Mouse (Mus musculus) MEL (cell line): ENCODE measurements around the gene Hoxa4. TPM values are rescaled to one million over a fixed set of nuclear protein-coding genes. Genes with fewer than 3 reads are reported as not detected.

Experiments used
- DNase-seq: peaks from one replicate; pipeline ENCODE4 v3.0.0; 2011; ENCODE audit warnings: low read depth, low spot score
- H3K27ac ChIP-seq: 2 replicates; pipeline ENCODE4 v1.5.1; 2012; ENCODE audit warnings: low read depth, mild to moderate bottlenecking, control low read depth, low read length, moderate library complexity; ENCODE audit not compliant: control insufficient read depth
- H3K27me3 ChIP-seq, 2 experiments: fragments of 150-350 bp in 1 of 2; sonication (generic) in 1 of 2; 2 replicates each; pipeline ENCODE4 v1.6.1; 2012; ENCODE audit warnings: low read length in 2 of 2, mild to moderate bottlenecking in 2 of 2, improper control_type of control experiment in 1 of 2, moderate library complexity in 1 of 2; ENCODE audit not compliant: insufficient read depth in 2 of 2, control insufficient read depth in 1 of 2
- H3K36me3 ChIP-seq, 2 experiments: 2 replicates each; pipeline ENCODE4 v1.6.1; 2012 to 2014; ENCODE audit warnings: low read length in 2 of 2, improper control_type of control experiment in 1 of 2, inconsistent platforms in 1 of 2, mild to moderate bottlenecking in 1 of 2; ENCODE audit not compliant: insufficient read depth in 2 of 2, control insufficient read depth in 1 of 2
- H3K4me1 ChIP-seq, 2 experiments: fragments of 150-350 bp in 1 of 2; sonication (generic) in 1 of 2; 2 replicates each; pipeline ENCODE4 v1.6.1; 2012; ENCODE audit warnings: low read length in 2 of 2, improper control_type of control experiment in 1 of 2, mild to moderate bottlenecking in 1 of 2; ENCODE audit not compliant: insufficient read depth in 2 of 2, control insufficient read depth in 1 of 2
- H3K4me3 ChIP-seq, 2 experiments: fragments of 150-350 bp in 1 of 2; sonication (generic) in 1 of 2; 2 replicates each; pipeline ENCODE4 v1.5.1; 2012; ENCODE audit warnings: low read depth in 2 of 2, low read length in 2 of 2, mild to moderate bottlenecking in 2 of 2, moderate library complexity in 2 of 2, control low read depth in 1 of 2, improper control_type of control experiment in 1 of 2; ENCODE audit not compliant: control insufficient read depth in 1 of 2, insufficient read depth in 1 of 2
- H3K79me2 ChIP-seq: 2 replicates; pipeline ENCODE4 v1.6.1; 2012; ENCODE audit warnings: mild to moderate bottlenecking, low read length, moderate library complexity; ENCODE audit not compliant: control insufficient read depth, poor library complexity, insufficient read depth
- H3K9ac ChIP-seq: 2 replicates; pipeline ENCODE4 v1.6.1; 2012; ENCODE audit warnings: low read depth, mild to moderate bottlenecking, control low read depth, low read length, moderate library complexity; ENCODE audit not compliant: control insufficient read depth, poor library complexity, severe bottlenecking
- H3K9me3 ChIP-seq: fragments of 150-350 bp; sonication (generic); replicated peaks from 2 replicates; pipeline ENCODE4 v1.6.1; 2012; ENCODE audit warnings: mild to moderate bottlenecking, low read length, improper control_type of control experiment, moderate library complexity; ENCODE audit not compliant: insufficient read depth
- BHLHE40 ChIP-seq: IDR thresholded peaks from 2 replicates; pipeline ENCODE4 v1.6.1; 2012; ENCODE audit warnings: low read depth, mild to moderate bottlenecking, inconsistent platforms, low read length, improper control_type of control experiment, borderline replicate concordance
- CHD2 ChIP-seq: IDR thresholded peaks from 2 replicates; pipeline ENCODE4 v1.6.1; 2011; ENCODE audit warnings: low read length, improper control_type of control experiment
- E2F4 ChIP-seq: IDR thresholded peaks from 2 replicates; pipeline ENCODE4 v1.6.1; 2011; ENCODE audit warnings: low read depth, low read length, improper control_type of control experiment, borderline replicate concordance
- EP300 ChIP-seq, 2 experiments: IDR thresholded peaks; 2 replicates each; pipeline ENCODE4 v1.6.1; 2011; ENCODE audit warnings: improper control_type of control experiment in 2 of 2, low read length in 2 of 2, low read depth in 1 of 2, mild to moderate bottlenecking in 1 of 2
- ETS1 ChIP-seq: IDR thresholded peaks from 2 replicates; pipeline ENCODE4 v1.6.1; 2012; ENCODE audit warnings: low read depth, mild to moderate bottlenecking, inconsistent platforms, low read length, improper control_type of control experiment, moderate library complexity
- KAT2A ChIP-seq: conservative IDR thresholded peaks from 2 replicates; pipeline ENCODE4 v1.6.1; 2012; ENCODE audit warnings: low read depth, low read length, improper control_type of control experiment, inconsistent platforms
- MAX ChIP-seq: IDR thresholded peaks from 2 replicates; pipeline ENCODE4 v1.6.1; 2011; ENCODE audit warnings: low read length, improper control_type of control experiment
- MEF2A ChIP-seq: IDR thresholded peaks from 2 replicates; pipeline ENCODE4 v1.6.1; 2014; ENCODE audit warnings: low read depth, mild to moderate bottlenecking, inconsistent platforms, low read length, improper control_type of control experiment; ENCODE audit not compliant: poor library complexity, insufficient replicate concordance, severe bottlenecking; ENCODE audit errors: extremely low read depth
- MXI1 ChIP-seq: IDR thresholded peaks from 2 replicates; pipeline ENCODE4 v1.6.1; 2011; ENCODE audit warnings: mild to moderate bottlenecking, low read depth, low read length, improper control_type of control experiment
- MYC ChIP-seq: IDR thresholded peaks from 2 replicates; pipeline ENCODE4 v1.6.1; 2011; ENCODE audit warnings: low read depth, mild to moderate bottlenecking, low read length, improper control_type of control experiment, moderate library complexity
- NRF1 ChIP-seq: IDR thresholded peaks from 2 replicates; pipeline ENCODE4 v1.6.1; 2014; ENCODE audit warnings: low read depth, mild to moderate bottlenecking, inconsistent platforms, low read length, improper control_type of control experiment, moderate library complexity; ENCODE audit not compliant: poor library complexity, insufficient read depth, severe bottlenecking
- POLR2AphosphoS2 ChIP-seq: IDR thresholded peaks from 2 replicates; pipeline ENCODE4 v1.6.1; 2011; ENCODE audit warnings: low read length, improper control_type of control experiment
- RAD21 ChIP-seq: IDR thresholded peaks from 2 replicates; pipeline ENCODE4 v1.6.1; 2011; ENCODE audit warnings: mild to moderate bottlenecking, low read depth, low read length, improper control_type of control experiment
- SIN3A ChIP-seq: IDR thresholded peaks from 2 replicates; pipeline ENCODE4 v1.6.1; 2012; ENCODE audit warnings: low read length, improper control_type of control experiment, inconsistent platforms
- SMC3 ChIP-seq: IDR thresholded peaks from 2 replicates; pipeline ENCODE4 v1.6.1; 2011; ENCODE audit warnings: low read depth, low read length, improper control_type of control experiment
- TAL1 ChIP-seq: IDR thresholded peaks from 2 replicates; pipeline ENCODE4 v1.6.1; 2012; ENCODE audit warnings: mild to moderate bottlenecking, inconsistent platforms, low read length, moderate library complexity, mixed read lengths
- TBP ChIP-seq: IDR thresholded peaks from 2 replicates; pipeline ENCODE4 v1.8.0; 2011; ENCODE audit warnings: low read depth, low read length, improper control_type of control experiment
- UBTF ChIP-seq: IDR thresholded peaks from 2 replicates; pipeline ENCODE4 v1.6.1; 2012; ENCODE audit warnings: low read depth, mild to moderate bottlenecking, inconsistent platforms, low read length, improper control_type of control experiment, moderate library complexity, borderline replicate concordance; ENCODE audit not compliant: insufficient read depth
- USF1 ChIP-seq: IDR thresholded peaks from 2 replicates; pipeline ENCODE4 v1.6.1; 2014; ENCODE audit warnings: low read depth, mild to moderate bottlenecking, inconsistent platforms, low read length, improper control_type of control experiment, moderate library complexity
- USF2 ChIP-seq, 2 experiments: IDR thresholded peaks; 2 replicates each; pipeline ENCODE4 v1.6.1; 2011 to 2012; ENCODE audit warnings: improper control_type of control experiment in 2 of 2, low read length in 2 of 2, borderline replicate concordance in 1 of 2, inconsistent platforms in 1 of 2, low read depth in 1 of 2, mild to moderate bottlenecking in 1 of 2; ENCODE audit not compliant: insufficient read depth in 1 of 2
- ZC3H11A ChIP-seq: IDR thresholded peaks from 2 replicates; pipeline ENCODE4 v1.6.1; 2012; ENCODE audit warnings: low read depth, mild to moderate bottlenecking, inconsistent platforms, low read length, improper control_type of control experiment
- ZMIZ1 ChIP-seq: IDR thresholded peaks from 2 replicates; pipeline ENCODE4 v1.6.1; 2012; ENCODE audit warnings: low read depth, mild to moderate bottlenecking, inconsistent platforms, low read length, improper control_type of control experiment, moderate library complexity
- polyA plus RNA-seq, 2 experiments: library from polyadenylated mRNA; stranded (reverse) in 1 of 2; unstranded in 1 of 2; fragments of >175 nt in 1 of 2; fragments of >200 nt in 1 of 2; gene quantifications; 2 replicates each; pipeline versions ENCODE4 v1.2.1 to v1.2.4; 2012; ENCODE audit warnings: low replicate concordance in 2 of 2, low read depth in 1 of 2; ENCODE audit not compliant: insufficient read length in 2 of 2, insufficient read depth in 1 of 2, missing spikeins in 1 of 2
- total RNA-seq: library from RNA; depleted of rRNA; stranded (reverse); fragments of 300-350 nt; gene quantifications from 2 replicates; pipeline ENCODE4 v1.2.3, GENCODE M21; 2012

Hoxa4 gene
- total and polyA plus RNA-seq, 3 experiments: not detected

GRCm38 (mm10) chr6:52186500-52186899, 5.1 kb downstream of the Hoxa4 start:
- no peak overlapping the region for H3K9ac ChIP-seq
- no peaks in the 10 kb centered on the region for H3K4me1 ChIP-seq
- no peak overlapping the region for H3K4me3 ChIP-seq
- no peak for DNase-seq
- H3K36me3 ChIP-seq: no peaks in the 10 kb centered on the region
- H3K27me3 ChIP-seq: no peaks in the 10 kb centered on the region
- H3K79me2 ChIP-seq: no peaks in the 10 kb centered on the region
- no peaks in the 10 kb centered on the region for H3K9me3 ChIP-seq
- H3K27ac ChIP-seq: no peak overlapping the region
- TF ChIP-seq SIN3A: no peak
- no peak for TF ChIP-seq NRF1
- TF ChIP-seq TAL1: no peak
- TF ChIP-seq ZC3H11A: no peak
- no peak for TF ChIP-seq UBTF
- TF ChIP-seq MEF2A: no peak
- no peak for TF ChIP-seq POLR2AphosphoS2
- no peak for TF ChIP-seq E2F4
- no peak for TF ChIP-seq ZMIZ1
- TF ChIP-seq RAD21: no peak
- no peak for TF ChIP-seq EP300 (IDR thresholded peaks at IDR 0.05; ENCODE audit: low read depth in 1 of 2, low read length in 2 of 2)
- no peak for TF ChIP-seq TBP
- no peak for TF ChIP-seq BHLHE40
- TF ChIP-seq SMC3: no peak
- no peak for TF ChIP-seq USF1
- TF ChIP-seq, all 39 proteins: peak for 0

- no peaks in the 10 kb centered on the region for H3K4me1 ChIP-seq
- no peaks in the 10 kb centered on the region for H3K9me3 ChIP-seq
- H3K36me3 ChIP-seq: no peaks in the 10 kb centered on the region
- DNase-seq: no peak
- H3K79me2 ChIP-seq: no peaks in the 10 kb centered on the region
- TF ChIP-seq KAT2A (no peak), ETS1 (no peak), CHD2 (no peak), MEF2A (no peak), MXI1 (no peak), MYC (no peak), USF2 (IDR thresholded peaks at IDR 0.05; ENCODE audit: borderline replicate concordance in 1 of 2, insufficient read depth in 1 of 2, low read depth in 1 of 2, low read length in 2 of 2) (no peak), MAX (no peak)
- H3K9ac ChIP-seq: no peak overlapping the region
- no peaks in the 10 kb centered on the region for H3K27me3 ChIP-seq
- no peak overlapping the region for H3K27ac ChIP-seq
- H3K4me3 ChIP-seq: no peak overlapping the region
These were observed 5.7 kb downstream of the Hoxa4 start for GRCm38 (mm10) chr6:52185834-52186233.
